Mouse (Mus musculus): ENCODE data around the gene Fbp1. TPM values are rescaled to one million over a fixed set of nuclear protein-coding genes. Genes with fewer than 3 reads are reported as not detected.

Gene Fbp1
- polyA plus RNA-seq, 1 experiment from 2014 or later: not detected

GRCm38 (mm10) chr13:62877247-62877646, 10.8 kb downstream of the Fbp1 start:
- Histone ChIP-seq H3K36me3 (ENCODE audit: control insufficient read depth, insufficient read depth, low read length) (no peaks in the 10 kb centered on the region), H3K4me1 (ENCODE audit: control insufficient read depth, insufficient read depth, low read length) (no peaks in the 10 kb centered on the region), H3K4me3 (ENCODE audit: low read depth, low read length) (no peak overlapping the region), H3K4me2 (ENCODE audit: low read length) (no peak overlapping the region), H3K27ac (ENCODE audit: low read depth, low read length) (no peak overlapping the region), H3K9ac (ENCODE audit: low read length) (no peak overlapping the region), H3K9me3 (replicated peaks; ENCODE audit: control insufficient read depth, low read length) (no peaks in the 10 kb centered on the region), H3K27me3 (replicated peaks; ENCODE audit: control insufficient read depth, insufficient read depth, low read length) (no peaks in the 10 kb centered on the region)
- no peak for ATAC-seq
- DNase-seq (ENCODE audit: low spot score): no peak
- whole genome bisulfite sequencing: 7% methylated on average over 5 of the region's 5 CpGs

GRCm38 (mm10) chr13:62876111-62876510, 12.0 kb downstream of the Fbp1 start:
- Histone ChIP-seq H3K27me3 (replicated peaks; ENCODE audit: control insufficient read depth, insufficient read depth, low read length) (no peaks in the 10 kb centered on the region), H3K4me2 (ENCODE audit: low read length) (no peak overlapping the region), H3K9ac (ENCODE audit: low read length) (no peak overlapping the region), H3K4me1 (ENCODE audit: control insufficient read depth, insufficient read depth, low read length) (no peaks in the 10 kb centered on the region), H3K9me3 (replicated peaks; ENCODE audit: control insufficient read depth, low read length) (no peaks in the 10 kb centered on the region), H3K27ac (ENCODE audit: low read depth, low read length) (no peak overlapping the region), H3K36me3 (ENCODE audit: control insufficient read depth, insufficient read depth, low read length) (no peaks in the 10 kb centered on the region), H3K4me3 (ENCODE audit: low read depth, low read length) (no peak overlapping the region)
- DNase-seq (ENCODE audit: low spot score): no peak
- 74% methylated on average over 1 of the region's 1 CpGs for WGBS
- ATAC-seq: no peak

- no peak overlapping the region for H3K4me3 ChIP-seq (ENCODE audit: low read depth, low read length)
- no peak overlapping the region for H3K4me2 ChIP-seq (ENCODE audit: low read length)
- ATAC-seq (no peak), DNase-seq (ENCODE audit: low spot score) (no peak)
- H3K27me3 ChIP-seq (replicated peaks; ENCODE audit: control insufficient read depth, insufficient read depth, low read length): no peaks in the 10 kb centered on the region
- H3K9me3 ChIP-seq (replicated peaks; ENCODE audit: control insufficient read depth, low read length): no peaks in the 10 kb centered on the region
- 61% methylated on average over 3 of the region's 3 CpGs for WGBS
- no peaks in the 10 kb centered on the region for H3K36me3 ChIP-seq (ENCODE audit: control insufficient read depth, insufficient read depth, low read length)
- H3K9ac ChIP-seq (ENCODE audit: low read length): no peak overlapping the region
- no peaks in the 10 kb centered on the region for H3K4me1 ChIP-seq (ENCODE audit: control insufficient read depth, insufficient read depth, low read length)
- H3K27ac ChIP-seq (ENCODE audit: low read depth, low read length): no peak overlapping the region
These were observed 15.8 kb downstream of the Fbp1 start for GRCm38 (mm10) chr13:62872252-62872651.

GRCm38 (mm10) chr13:62870605-62871004, 17.5 kb downstream of the Fbp1 start:
- H3K9ac ChIP-seq (ENCODE audit: low read length): no peak overlapping the region
- H3K4me2 ChIP-seq (ENCODE audit: low read length): no peak overlapping the region
- no peak overlapping the region for H3K4me3 ChIP-seq (ENCODE audit: low read depth, low read length)
- 77% methylated on average over 2 of the region's 2 CpGs for WGBS
- no peaks in the 10 kb centered on the region for H3K36me3 ChIP-seq (ENCODE audit: control insufficient read depth, insufficient read depth, low read length)
- no peaks in the 10 kb centered on the region for H3K9me3 ChIP-seq (replicated peaks; ENCODE audit: control insufficient read depth, low read length)
- H3K4me1 ChIP-seq (ENCODE audit: control insufficient read depth, insufficient read depth, low read length): no peaks in the 10 kb centered on the region
- H3K27me3 ChIP-seq (replicated peaks; ENCODE audit: control insufficient read depth, insufficient read depth, low read length): no peaks in the 10 kb centered on the region
- H3K27ac ChIP-seq (ENCODE audit: low read depth, low read length): no peak overlapping the region
- ATAC-seq (no peak), DNase-seq (ENCODE audit: low spot score) (no peak)

- Histone ChIP-seq H3K27me3 (replicated peaks; ENCODE audit: control insufficient read depth, insufficient read depth, low read length) (no peaks in the 10 kb centered on the region), H3K4me3 (ENCODE audit: low read depth, low read length) (no peak overlapping the region), H3K9me3 (replicated peaks; ENCODE audit: control insufficient read depth, low read length) (no peaks in the 10 kb centered on the region), H3K27ac (ENCODE audit: low read depth, low read length) (no peak overlapping the region), H3K9ac (ENCODE audit: low read length) (no peak overlapping the region), H3K36me3 (ENCODE audit: control insufficient read depth, insufficient read depth, low read length) (no peaks in the 10 kb centered on the region), H3K4me2 (ENCODE audit: low read length) (no peak overlapping the region), H3K4me1 (ENCODE audit: control insufficient read depth, insufficient read depth, low read length) (no peaks in the 10 kb centered on the region)
- ATAC-seq (no peak), DNase-seq (ENCODE audit: low spot score) (peak; percentile 47)
- 49% methylated on average over 4 of the region's 4 CpGs for WGBS
These were observed 21.3 kb downstream of the Fbp1 start for GRCm38 (mm10) chr13:62866817-62867216.

- no peaks in the 10 kb centered on the region for H3K9me3 ChIP-seq (replicated peaks; ENCODE audit: control insufficient read depth, low read length)
- no peak for ATAC-seq
- WGBS: 77% methylated on average over 11 of the region's 11 CpGs
- no peak overlapping the region for H3K4me3 ChIP-seq (ENCODE audit: low read depth, low read length)
- no peak overlapping the region for H3K9ac ChIP-seq (ENCODE audit: low read length)
- no peak overlapping the region for H3K27ac ChIP-seq (ENCODE audit: low read depth, low read length)
- no peaks in the 10 kb centered on the region for H3K4me1 ChIP-seq (ENCODE audit: control insufficient read depth, insufficient read depth, low read length)
- no peak for DNase-seq (ENCODE audit: low spot score)
- H3K36me3 ChIP-seq (ENCODE audit: control insufficient read depth, insufficient read depth, low read length): no peaks in the 10 kb centered on the region
- H3K27me3 ChIP-seq (replicated peaks; ENCODE audit: control insufficient read depth, insufficient read depth, low read length): no peaks in the 10 kb centered on the region
- no peak overlapping the region for H3K4me2 ChIP-seq (ENCODE audit: low read length)
These were observed 22.3 kb downstream of the Fbp1 start for GRCm38 (mm10) chr13:62865651-62866315.

- Histone ChIP-seq H3K27ac (ENCODE audit: low read depth, low read length) (no peak overlapping the region), H3K9ac (ENCODE audit: low read length) (no peak overlapping the region), H3K36me3 (ENCODE audit: control insufficient read depth, insufficient read depth, low read length) (no peaks in the 10 kb centered on the region), H3K9me3 (replicated peaks; ENCODE audit: control insufficient read depth, low read length) (no peaks in the 10 kb centered on the region), H3K4me3 (ENCODE audit: low read depth, low read length) (no peak overlapping the region), H3K4me2 (ENCODE audit: low read length) (no peak overlapping the region), H3K4me1 (ENCODE audit: control insufficient read depth, insufficient read depth, low read length) (no peaks in the 10 kb centered on the region), H3K27me3 (replicated peaks; ENCODE audit: control insufficient read depth, insufficient read depth, low read length) (no peaks in the 10 kb centered on the region)
- 81% methylated on average over 6 of the region's 6 CpGs for WGBS
- DNase-seq (ENCODE audit: low spot score) (no peak), ATAC-seq (no peak)
These were observed 24.3 kb downstream of the Fbp1 start for GRCm38 (mm10) chr13:62863771-62864170.

- 87% methylated on average over 3 of the region's 3 CpGs for WGBS
- no peak overlapping the region for H3K27ac ChIP-seq (ENCODE audit: low read depth, low read length)
- no peak overlapping the region for H3K9ac ChIP-seq (ENCODE audit: low read length)
- H3K4me1 ChIP-seq (ENCODE audit: control insufficient read depth, insufficient read depth, low read length): no peaks in the 10 kb centered on the region
- no peak overlapping the region for H3K4me2 ChIP-seq (ENCODE audit: low read length)
- no peak overlapping the region for H3K4me3 ChIP-seq (ENCODE audit: low read depth, low read length)
- no peaks in the 10 kb centered on the region for H3K27me3 ChIP-seq (replicated peaks; ENCODE audit: control insufficient read depth, insufficient read depth, low read length)
- ATAC-seq (no peak), DNase-seq (ENCODE audit: low spot score) (no peak)
- H3K9me3 ChIP-seq (replicated peaks; ENCODE audit: control insufficient read depth, low read length): no peaks in the 10 kb centered on the region
- no peaks in the 10 kb centered on the region for H3K36me3 ChIP-seq (ENCODE audit: control insufficient read depth, insufficient read depth, low read length)
These were observed 25.2 kb downstream of the Fbp1 start for GRCm38 (mm10) chr13:62862875-62863274.

GRCm38 (mm10) chr13:62860068-62860467, 28.0 kb downstream of the Fbp1 start:
- H3K4me2 ChIP-seq (ENCODE audit: low read length): no peak overlapping the region
- no peak overlapping the region for H3K27ac ChIP-seq (ENCODE audit: low read depth, low read length)
- H3K4me1 ChIP-seq (ENCODE audit: control insufficient read depth, insufficient read depth, low read length): no peaks in the 10 kb centered on the region
- WGBS: 83% methylated on average over 4 of the region's 4 CpGs
- no peaks in the 10 kb centered on the region for H3K36me3 ChIP-seq (ENCODE audit: control insufficient read depth, insufficient read depth, low read length)
- H3K9me3 ChIP-seq (replicated peaks; ENCODE audit: control insufficient read depth, low read length): no peaks in the 10 kb centered on the region
- H3K27me3 ChIP-seq (replicated peaks; ENCODE audit: control insufficient read depth, insufficient read depth, low read length): no peaks in the 10 kb centered on the region
- H3K4me3 ChIP-seq (ENCODE audit: low read depth, low read length): no peak overlapping the region
- DNase-seq (ENCODE audit: low spot score) (no peak), ATAC-seq (no peak)
- H3K9ac ChIP-seq (ENCODE audit: low read length): no peak overlapping the region
